Mouse (Mus musculus) gastrocnemius, postnatal 10 days (tissue): ENCODE data around the gene Ebi3. TPM values are rescaled to one million over a fixed set of nuclear protein-coding genes. Genes with fewer than 3 reads are reported as not detected.

Experiments used
- DNase-seq: peaks from one replicate; pipeline ENCODE4 v3.0.0; 2021; ENCODE audit warnings: mixed read lengths
- total RNA-seq, 2 experiments: library from RNA; stranded (reverse); gene quantifications; 2 replicates each; pipeline ENCODE4 v1.2.3; 2021

Gene Ebi3
- total RNA-seq, 2 experiments from 2014 or later = 0.75 to 1.6 TPM

GRCm38 (mm10) chr17:55958584-55958886 lies 6.1 kb downstream of the Ebi3 start:
- no peak for DNase-seq

- peak; percentile 86 for DNase-seq
Measured at GRCm38 (mm10) chr17:55958918-55959728, 6.7 kb downstream of the Ebi3 start, which contains the start of gene Yju2. Gene Yju2 (plus strand): TSS chr17:55959099.

GRCm38 (mm10) chr17:55959946-55960740 lies 7.7 kb downstream of the Ebi3 start:
- DNase-seq = no peak

GRCm38 (mm10) chr17:55960791-55961190 lies 8.4 kb downstream of the Ebi3 start:
- no peak for DNase-seq

- no peak for DNase-seq
Measured at GRCm38 (mm10) chr17:55961631-55962030, 9.2 kb downstream of the Ebi3 start.

- no peak for DNase-seq
Measured at GRCm38 (mm10) chr17:55963171-55963570, 10.7 kb downstream of the Ebi3 start.

- no peak for DNase-seq
Measured at GRCm38 (mm10) chr17:55964496-55964895, 12.1 kb downstream of the Ebi3 start.

GRCm38 (mm10) chr17:55964996-55965395 lies 12.6 kb downstream of the Ebi3 start:
- DNase-seq = no peak

GRCm38 (mm10) chr17:55967186-55967585 lies 14.7 kb downstream of the Ebi3 start:
- no peak for DNase-seq

GRCm38 (mm10) chr17:55968210-55968609 lies 15.8 kb downstream of the Ebi3 start:
- DNase-seq = no peak

- no peak for DNase-seq
Measured at GRCm38 (mm10) chr17:55969560-55969959, 17.1 kb downstream of the Ebi3 start.

GRCm38 (mm10) chr17:55969966-55970891 lies 17.8 kb downstream of the Ebi3 start, which contains the start of gene Shd:
Gene Shd (plus strand): TSS chr17:55970467.
- peak; percentile 40 for DNase-seq

- no peak for DNase-seq
Measured at GRCm38 (mm10) chr17:55971453-55971852, 19.0 kb downstream of the Ebi3 start.

GRCm38 (mm10) chr17:55976255-55976862 lies 23.9 kb downstream of the Ebi3 start:
- DNase-seq = peak; percentile 82

GRCm38 (mm10) chr17:55977301-55977700 lies 24.9 kb downstream of the Ebi3 start:
- no peak for DNase-seq

GRCm38 (mm10) chr17:55986030-55986961 lies 33.9 kb downstream of the Ebi3 start, which contains the start of gene Fsd1:
Gene Fsd1 (plus strand): TSS chr17:55986509.
- no peak for DNase-seq

GRCm38 (mm10) chr17:55990278-55990898 lies 37.9 kb downstream of the Ebi3 start:
- no peak for DNase-seq

GRCm38 (mm10) chr17:55996007-55996406 lies 43.6 kb downstream of the Ebi3 start:
- DNase-seq = peak; percentile 34

GRCm38 (mm10) chr17:55999794-56000499 lies 47.5 kb downstream of the Ebi3 start:
- DNase-seq = no peak
